Mouse (Mus musculus): ENCODE results near the gene Stk11. TPM values are rescaled to one million over a fixed set of nuclear protein-coding genes. Genes with fewer than 3 reads are reported as not detected.

The Stk11 gene
- total RNA-seq, 1 experiment = 124 TPM

GRCm38 (mm10) chr10:80116563-80116926, 942 bp downstream of the Stk11 start:
- Histone ChIP-seq H3K9ac (ENCODE audit: insufficient read depth, low read depth, low read length, poor library complexity, severe bottlenecking) (peak overlapping the region; percentile 95), H3K9me3 (ENCODE audit: control insufficient read depth, insufficient read depth, low read depth, low read length) (no peaks in the 10 kb centered on the region), H3K27ac (ENCODE audit: insufficient read depth, low read depth, low read length, poor library complexity, severe bottlenecking) (no peak overlapping the region), H3K36me3 (ENCODE audit: control insufficient read depth, insufficient read depth, low read length, poor library complexity, severe bottlenecking) (peaks cover 31% of the 10 kb centered on the region), H3K4me1 (ENCODE audit: control insufficient read depth in 2 of 2, insufficient read depth in 2 of 2, low read length in 2 of 2, poor library complexity in 1 of 2) (peaks cover 2 to 11% of the 10 kb centered on the region in 2 experiments; a peak in 1 of 4 replicates), H3K4me3 (ENCODE audit: insufficient read depth in 1 of 2, low read depth in 1 of 2, low read length in 2 of 2, poor library complexity in 1 of 2, severe bottlenecking in 1 of 2) (peak overlapping the region; percentile 93 to 97)
- no peak for TF ChIP-seq ZNF384 (IDR thresholded peaks at IDR 0.05; ENCODE audit: low read depth, low read length)
- TF ChIP-seq MAFK (IDR thresholded peaks at IDR 0.05; ENCODE audit: insufficient read depth, low read depth, low read length) = no peak
- no peak for TF ChIP-seq CHD2 (IDR thresholded peaks at IDR 0.05; ENCODE audit: low read depth, low read length)
- TF ChIP-seq ZC3H11A (IDR thresholded peaks at IDR 0.05; ENCODE audit: borderline replicate concordance, low read depth, low read length) = no peak
- no peak for TF ChIP-seq HCFC1 (IDR thresholded peaks at IDR 0.05; ENCODE audit: borderline replicate concordance, insufficient read depth, low read length)
- DNase-seq (ENCODE audit: low read depth, low spot score) = no peak
- in situ Hi-C loops (cut with MboI; ENCODE audit: low sequenced_read_pairs in 2 of 2, unreplicated experiment in 2 of 2) = loop anchor here in 1 of 2 experiments (25.0 kb wide), 1 partner anchor 129 kb away; the partner anchor contains the start of genes Abca7, Cnn2 and Tmem259

GRCm38 (mm10) chr10:80116927-80117691, 1.5 kb downstream of the Stk11 start:
- no peak for DNase-seq (ENCODE audit: low read depth, low spot score)
- Histone ChIP-seq H3K9ac (ENCODE audit: insufficient read depth, low read depth, low read length, poor library complexity, severe bottlenecking) (peak overlapping the region; percentile 95), H3K4me3 (ENCODE audit: insufficient read depth in 1 of 2, low read depth in 1 of 2, low read length in 2 of 2, poor library complexity in 1 of 2, severe bottlenecking in 1 of 2) (peak overlapping the region; percentile 93 to 97), H3K4me1 (ENCODE audit: control insufficient read depth in 2 of 2, insufficient read depth in 2 of 2, low read length in 2 of 2, poor library complexity in 1 of 2) (peaks cover 2 to 12% of the 10 kb centered on the region in 2 experiments; a peak in 1 of 4 replicates), H3K27ac (ENCODE audit: insufficient read depth, low read depth, low read length, poor library complexity, severe bottlenecking) (no peak overlapping the region), H3K36me3 (ENCODE audit: control insufficient read depth, insufficient read depth, low read length, poor library complexity, severe bottlenecking) (peaks cover 36% of the 10 kb centered on the region), H3K9me3 (ENCODE audit: control insufficient read depth, insufficient read depth, low read depth, low read length) (no peaks in the 10 kb centered on the region)
- TF ChIP-seq ZC3H11A (IDR thresholded peaks at IDR 0.05; ENCODE audit: borderline replicate concordance, low read depth, low read length) (no peak), MAFK (IDR thresholded peaks at IDR 0.05; ENCODE audit: insufficient read depth, low read depth, low read length) (no peak), ZNF384 (IDR thresholded peaks at IDR 0.05; ENCODE audit: low read depth, low read length) (no peak), HCFC1 (IDR thresholded peaks at IDR 0.05; ENCODE audit: borderline replicate concordance, insufficient read depth, low read length) (no peak), CHD2 (IDR thresholded peaks at IDR 0.05; ENCODE audit: low read depth, low read length) (no peak)
- in situ Hi-C loops (cut with MboI; ENCODE audit: low sequenced_read_pairs in 2 of 2, unreplicated experiment in 2 of 2) = loop anchor here in 1 of 2 experiments (25.0 kb wide), 1 partner anchor 130 kb away; the partner anchor contains the start of genes Abca7, Cnn2 and Tmem259

GRCm38 (mm10) chr10:80117736-80118135, 2.1 kb downstream of the Stk11 start:
- in situ Hi-C loops (cut with MboI; ENCODE audit: low sequenced_read_pairs in 2 of 2, unreplicated experiment in 2 of 2) = loop anchor here in 1 of 2 experiments (25.0 kb wide), 1 partner anchor 130 kb away; the partner anchor contains the start of genes Abca7, Cnn2 and Tmem259
- peaks cover 37% of the 10 kb centered on the region for H3K36me3 ChIP-seq (ENCODE audit: control insufficient read depth, insufficient read depth, low read length, poor library complexity, severe bottlenecking)
- peaks cover 2 to 12% of the 10 kb centered on the region in 2 experiments; a peak in 1 of 4 replicates for H3K4me1 ChIP-seq (ENCODE audit: control insufficient read depth in 2 of 2, insufficient read depth in 2 of 2, low read length in 2 of 2, poor library complexity in 1 of 2)
- no peak overlapping the region for H3K27ac ChIP-seq (ENCODE audit: insufficient read depth, low read depth, low read length, poor library complexity, severe bottlenecking)
- TF ChIP-seq HCFC1 (IDR thresholded peaks at IDR 0.05; ENCODE audit: borderline replicate concordance, insufficient read depth, low read length) (no peak), ZC3H11A (IDR thresholded peaks at IDR 0.05; ENCODE audit: borderline replicate concordance, low read depth, low read length) (no peak), ZNF384 (IDR thresholded peaks at IDR 0.05; ENCODE audit: low read depth, low read length) (no peak), CHD2 (IDR thresholded peaks at IDR 0.05; ENCODE audit: low read depth, low read length) (no peak), MAFK (IDR thresholded peaks at IDR 0.05; ENCODE audit: insufficient read depth, low read depth, low read length) (no peak)
- no peak for DNase-seq (ENCODE audit: low read depth, low spot score)
- H3K9ac ChIP-seq (ENCODE audit: insufficient read depth, low read depth, low read length, poor library complexity, severe bottlenecking) = peak overlapping the region; percentile 95; the same call in 1 of the 2 replicates
- peak overlapping the region; percentile 93 to 97; a peak in 2 of 4 replicates for H3K4me3 ChIP-seq (ENCODE audit: insufficient read depth in 1 of 2, low read depth in 1 of 2, low read length in 2 of 2, poor library complexity in 1 of 2, severe bottlenecking in 1 of 2)
- no peaks in the 10 kb centered on the region for H3K9me3 ChIP-seq (ENCODE audit: control insufficient read depth, insufficient read depth, low read depth, low read length)

GRCm38 (mm10) chr10:80118552-80118951, 2.9 kb downstream of the Stk11 start:
- in situ Hi-C loops (cut with MboI; ENCODE audit: low sequenced_read_pairs in 2 of 2, unreplicated experiment in 2 of 2) = loop anchor here in 1 of 2 experiments (25.0 kb wide), 1 partner anchor 131 kb away; the partner anchor contains the start of genes Abca7, Cnn2 and Tmem259
- H3K4me3 ChIP-seq (ENCODE audit: insufficient read depth in 1 of 2, low read depth in 1 of 2, low read length in 2 of 2, poor library complexity in 1 of 2, severe bottlenecking in 1 of 2) = no peak overlapping the region
- peaks cover 41% of the 10 kb centered on the region for H3K36me3 ChIP-seq (ENCODE audit: control insufficient read depth, insufficient read depth, low read length, poor library complexity, severe bottlenecking)
- no peak for DNase-seq (ENCODE audit: low read depth, low spot score)
- H3K27ac ChIP-seq (ENCODE audit: insufficient read depth, low read depth, low read length, poor library complexity, severe bottlenecking) = no peak overlapping the region
- peaks cover 2 to 12% of the 10 kb centered on the region in 2 experiments; a peak in 1 of 4 replicates for H3K4me1 ChIP-seq (ENCODE audit: control insufficient read depth in 2 of 2, insufficient read depth in 2 of 2, low read length in 2 of 2, poor library complexity in 1 of 2)
- H3K9ac ChIP-seq (ENCODE audit: insufficient read depth, low read depth, low read length, poor library complexity, severe bottlenecking) = no peak overlapping the region
- no peak for TF ChIP-seq ZC3H11A (IDR thresholded peaks at IDR 0.05; ENCODE audit: borderline replicate concordance, low read depth, low read length)
- TF ChIP-seq CHD2 (IDR thresholded peaks at IDR 0.05; ENCODE audit: low read depth, low read length) = no peak
- no peak for TF ChIP-seq ZNF384 (IDR thresholded peaks at IDR 0.05; ENCODE audit: low read depth, low read length)
- no peak for TF ChIP-seq MAFK (IDR thresholded peaks at IDR 0.05; ENCODE audit: insufficient read depth, low read depth, low read length)
- TF ChIP-seq HCFC1 (IDR thresholded peaks at IDR 0.05; ENCODE audit: borderline replicate concordance, insufficient read depth, low read length) = no peak
- H3K9me3 ChIP-seq (ENCODE audit: control insufficient read depth, insufficient read depth, low read depth, low read length) = no peaks in the 10 kb centered on the region
